Mouse (Mus musculus): ENCODE results near the gene Tcp11l1. TPM values are rescaled to one million over a fixed set of nuclear protein-coding genes. Genes with fewer than 3 reads are reported as not detected.

Tcp11l1 gene
- polyA plus RNA-seq (2012; ENCODE audit: insufficient read depth, low replicate concordance) = 43.5 and 88.1 TPM in 2 replicates

- no peaks in the 10 kb centered on the region for H3K9me3 ChIP-seq
- TF ChIP-seq GATA1 (IDR thresholded peaks at IDR 0.05; ENCODE audit: borderline replicate concordance, low read length) (no peak), FLI1 (IDR thresholded peaks at IDR 0.05; ENCODE audit: low read length) (no peak)
- H3K4me3 ChIP-seq (replicated peaks) = peak within 1 kb of the TSS; percentile 93
- H3K27me3 ChIP-seq (replicated peaks) = no peaks in the 10 kb centered on the region
- H3K4me1 ChIP-seq = peaks cover 55% of the 10 kb centered on the region
- peaks cover 23% of the 10 kb centered on the region for H3K36me3 ChIP-seq (replicated peaks; ENCODE audit: low read length)
Measured at GRCm38 (mm10) chr2:104711585-104712485, at the start of gene Tcp11l1. Gene Tcp11l1, minus strand, starts transcription at chr2:104712169.

DNA sequence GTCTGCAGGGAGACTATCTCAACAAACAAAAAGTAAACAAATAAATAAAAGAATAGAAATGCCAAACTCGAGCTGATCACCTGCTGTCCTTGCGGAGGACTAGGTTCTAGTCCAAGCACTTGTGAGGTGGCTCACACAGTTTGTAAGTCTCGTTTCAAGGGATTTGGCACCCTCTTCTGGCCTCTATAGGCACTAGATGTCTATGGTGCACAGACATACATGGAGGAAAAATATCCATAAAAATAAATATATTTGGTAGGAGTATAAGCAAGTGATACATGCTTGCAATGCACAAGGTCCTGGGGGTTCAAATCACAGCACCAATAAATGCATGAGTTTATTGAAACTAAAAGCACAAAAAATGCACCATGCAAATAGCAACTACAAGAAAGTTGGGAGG, 38.6 kb upstream of the Tcp11l1 start:
- H3K9me3 ChIP-seq = no peaks in the 10 kb centered on the region
- TF ChIP-seq FLI1 (IDR thresholded peaks at IDR 0.05; ENCODE audit: low read length) (no peak), GATA1 (IDR thresholded peaks at IDR 0.05; ENCODE audit: borderline replicate concordance, low read length) (no peak)
- H3K4me3 ChIP-seq (replicated peaks) = no peak overlapping the region
- H3K27me3 ChIP-seq (replicated peaks) = no peaks in the 10 kb centered on the region
- no peaks in the 10 kb centered on the region for H3K36me3 ChIP-seq (replicated peaks; ENCODE audit: low read length)
- peaks cover 5% of the 10 kb centered on the region for H3K4me1 ChIP-seq

DNA sequence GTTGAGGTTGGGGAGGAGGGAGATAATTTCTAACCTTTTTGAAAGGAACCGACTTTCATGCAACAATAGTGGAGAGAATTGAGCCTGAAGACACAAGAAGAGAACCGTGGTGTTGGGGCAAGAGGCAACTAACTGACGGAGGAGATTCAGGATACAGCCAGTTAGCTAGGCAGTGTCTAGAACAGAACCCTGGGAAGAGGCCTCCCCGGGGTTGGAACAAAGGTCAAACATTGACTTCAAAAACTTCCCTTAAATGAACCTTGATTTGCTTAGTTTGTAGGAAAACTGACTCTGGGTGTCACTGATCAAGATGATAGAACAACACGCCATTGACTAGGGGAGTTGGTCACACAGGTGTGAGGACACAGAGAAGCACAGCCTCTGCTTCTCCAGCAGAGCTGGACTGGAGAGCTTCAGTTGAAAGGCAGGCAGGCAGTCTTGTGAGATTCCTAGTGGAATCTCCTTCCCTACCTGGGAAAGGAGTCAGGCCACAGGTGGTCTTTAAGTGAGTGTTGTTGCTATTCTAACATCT, 36.7 kb upstream of the Tcp11l1 start:
- Histone ChIP-seq H3K36me3 (replicated peaks; ENCODE audit: low read length) (no peaks in the 10 kb centered on the region), H3K4me3 (replicated peaks) (no peak overlapping the region), H3K27me3 (replicated peaks) (no peaks in the 10 kb centered on the region), H3K9me3 (no peaks in the 10 kb centered on the region), H3K4me1 (peaks cover 8% of the 10 kb centered on the region)
- TF ChIP-seq GATA1 (IDR thresholded peaks at IDR 0.05; ENCODE audit: borderline replicate concordance, low read length) (no peak), FLI1 (IDR thresholded peaks at IDR 0.05; ENCODE audit: low read length) (no peak)

- Histone ChIP-seq H3K36me3 (replicated peaks; ENCODE audit: low read length) (no peaks in the 10 kb centered on the region), H3K9me3 (no peaks in the 10 kb centered on the region), H3K27me3 (replicated peaks) (peaks cover under 1% of the 10 kb centered on the region), H3K4me3 (replicated peaks) (no peak overlapping the region), H3K4me1 (peaks cover 23% of the 10 kb centered on the region)
- no peak for TF ChIP-seq GATA1 (IDR thresholded peaks at IDR 0.05; ENCODE audit: borderline replicate concordance, low read length)
Measured at GRCm38 (mm10) chr2:104746251-104746650, 34.3 kb upstream of the Tcp11l1 start.

GRCm38 (mm10) chr2:104743971-104744370, 32.0 kb upstream of the Tcp11l1 start:
- Histone ChIP-seq H3K27me3 (replicated peaks) (peaks cover 6% of the 10 kb centered on the region), H3K4me3 (replicated peaks) (no peak overlapping the region), H3K36me3 (replicated peaks; ENCODE audit: low read length) (no peaks in the 10 kb centered on the region), H3K9me3 (no peaks in the 10 kb centered on the region), H3K4me1 (peaks cover 35% of the 10 kb centered on the region)
- no peak for TF ChIP-seq GATA1 (IDR thresholded peaks at IDR 0.05; ENCODE audit: borderline replicate concordance, low read length)
- TF ChIP-seq FLI1 (IDR thresholded peaks at IDR 0.05; ENCODE audit: low read length) = no peak

DNA sequence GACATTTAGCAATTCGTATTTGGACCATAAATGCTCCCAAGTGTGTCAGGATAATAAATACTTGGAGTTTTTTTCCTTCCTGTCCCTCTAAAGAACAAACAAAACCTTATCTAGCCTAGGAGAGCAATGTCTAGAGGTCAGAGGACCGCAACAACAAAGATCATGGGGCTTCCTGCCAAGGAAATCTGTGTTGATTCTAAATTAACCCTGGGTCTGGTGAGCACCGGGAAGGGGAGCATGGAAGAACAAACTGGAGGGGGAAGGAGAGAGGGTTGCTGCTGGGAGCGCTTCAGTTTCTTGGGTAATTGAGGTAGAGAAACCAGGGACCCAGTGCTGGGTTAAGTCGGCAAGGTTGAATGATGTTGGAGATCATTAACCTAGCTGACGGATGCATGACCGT, 31.2 kb upstream of the Tcp11l1 start:
- Histone ChIP-seq H3K27me3 (replicated peaks) (peaks cover 8% of the 10 kb centered on the region), H3K4me3 (replicated peaks) (peak overlapping the region; percentile 94)

DNA sequence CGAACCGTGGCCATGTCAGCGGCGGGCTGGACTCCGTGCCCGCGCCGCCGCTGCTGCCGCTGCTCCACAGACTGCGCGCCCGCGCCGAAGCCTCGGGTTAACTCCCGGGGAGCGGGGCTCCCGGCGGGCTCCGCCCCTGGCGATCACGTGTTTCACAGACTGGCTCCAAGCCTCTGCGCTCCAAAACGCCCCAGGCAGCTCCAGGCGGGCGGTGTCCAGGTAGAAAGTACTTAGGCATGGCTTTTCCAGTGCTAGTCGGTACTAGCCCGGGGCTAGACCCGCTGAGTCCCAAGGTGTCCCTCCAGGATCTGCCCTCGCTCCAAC, 30.7 kb upstream of the Tcp11l1 start, which contains the start of gene Depdc7:
TSS of gene Depdc7 (minus strand) at position 138 of the 324 bp plus-strand sequence.
- H3K27me3 ChIP-seq (replicated peaks) = peaks cover 8% of the 10 kb centered on the region
- H3K4me1 ChIP-seq = peaks cover 35% of the 10 kb centered on the region
- TF ChIP-seq GATA1 (IDR thresholded peaks at IDR 0.05; ENCODE audit: borderline replicate concordance, low read length) = no peak
- no peak for TF ChIP-seq FLI1 (IDR thresholded peaks at IDR 0.05; ENCODE audit: low read length)
- no peaks in the 10 kb centered on the region for H3K9me3 ChIP-seq
- H3K4me3 ChIP-seq (replicated peaks) = peak within 1 kb of the TSS; percentile 94
- H3K36me3 ChIP-seq (replicated peaks; ENCODE audit: low read length) = no peaks in the 10 kb centered on the region

More for the DNA sequence above, 31.2 kb upstream of the Tcp11l1 start:
- Histone ChIP-seq H3K4me1 (peaks cover 35% of the 10 kb centered on the region), H3K9me3 (no peaks in the 10 kb centered on the region), H3K36me3 (replicated peaks; ENCODE audit: low read length) (no peaks in the 10 kb centered on the region)
- TF ChIP-seq FLI1 (IDR thresholded peaks at IDR 0.05; ENCODE audit: low read length) (no peak), GATA1 (IDR thresholded peaks at IDR 0.05; ENCODE audit: borderline replicate concordance, low read length) (no peak)

- peaks cover 8% of the 10 kb centered on the region for H3K27me3 ChIP-seq (replicated peaks)
- TF ChIP-seq GATA1 (IDR thresholded peaks at IDR 0.05; ENCODE audit: borderline replicate concordance, low read length) (no peak), FLI1 (IDR thresholded peaks at IDR 0.05; ENCODE audit: low read length) (no peak)
Measured at GRCm38 (mm10) chr2:104741896-104742740, 30.1 kb upstream of the Tcp11l1 start.

DNA sequence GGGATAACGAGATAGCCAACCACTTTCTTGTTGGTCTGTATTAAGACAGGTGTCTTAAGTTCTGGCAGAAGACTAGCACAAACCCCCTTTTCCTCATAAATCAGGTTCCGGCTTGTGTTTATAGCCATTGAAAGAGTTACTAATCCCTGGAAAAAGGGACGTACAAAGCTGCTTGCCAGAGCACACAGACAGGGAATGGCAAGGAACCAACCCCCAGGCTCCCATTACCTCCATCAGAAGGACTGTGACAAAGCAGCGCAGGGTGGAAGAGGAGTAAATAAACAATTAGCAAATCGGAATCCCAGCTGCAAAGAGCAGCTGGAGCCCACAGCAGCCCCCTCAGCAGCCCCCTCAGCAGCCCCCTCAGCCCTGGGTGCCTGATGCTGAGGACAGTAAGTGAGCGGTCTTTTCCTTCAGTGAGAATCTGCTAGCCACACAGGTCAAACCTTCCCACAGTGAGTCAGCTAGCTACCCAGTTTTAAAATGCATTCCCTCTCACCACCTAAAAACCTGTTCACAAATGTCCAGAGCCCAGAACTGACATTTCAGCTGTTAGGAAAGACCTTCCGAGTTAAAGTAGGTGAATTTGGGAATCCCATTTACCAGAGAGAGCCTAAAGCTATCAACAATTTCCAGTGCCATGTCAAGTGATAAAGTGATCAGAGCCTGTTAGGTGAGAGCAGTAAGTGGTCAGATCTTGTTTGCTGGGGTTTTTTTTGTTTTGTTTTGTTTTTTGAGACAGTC, 29.2 kb upstream of the Tcp11l1 start:
- no peak for TF ChIP-seq GATA1 (IDR thresholded peaks at IDR 0.05; ENCODE audit: borderline replicate concordance, low read length)
- no peak for TF ChIP-seq FLI1 (IDR thresholded peaks at IDR 0.05; ENCODE audit: low read length)

More at GRCm38 (mm10) chr2:104741896-104742740, 30.1 kb upstream of the Tcp11l1 start:
- Histone ChIP-seq H3K4me1 (peaks cover 35% of the 10 kb centered on the region), H3K36me3 (replicated peaks; ENCODE audit: low read length) (no peaks in the 10 kb centered on the region), H3K9me3 (no peaks in the 10 kb centered on the region), H3K4me3 (replicated peaks) (peak overlapping the region; percentile 94)

More for the DNA sequence above, 29.2 kb upstream of the Tcp11l1 start:
- Histone ChIP-seq H3K4me1 (peaks cover 32% of the 10 kb centered on the region), H3K36me3 (replicated peaks; ENCODE audit: low read length) (no peaks in the 10 kb centered on the region), H3K9me3 (no peaks in the 10 kb centered on the region), H3K27me3 (replicated peaks) (peaks cover 8% of the 10 kb centered on the region), H3K4me3 (replicated peaks) (no peak overlapping the region)

Measured in megakaryocyte, embryonic 14.5 days (primary cell).